Mouse (Mus musculus) activated CD4-positive, CD25-positive, alpha-beta regulatory T cell, adult 4 months (primary cell): Measurements from ENCODE around the gene Gbp2. TPM values are rescaled to one million over a fixed set of nuclear protein-coding genes. Genes with fewer than 3 reads are reported as not detected.

ENCODE experiments used
- polyA plus RNA-seq, 2 experiments: library from polyadenylated mRNA; unstranded; fragments of 100-300 nt; shearing (Covaris generic); gene quantifications; one replicate each; pipeline ENCODE4 v1.2.1; 2017

The Gbp2 gene
- polyA plus RNA-seq, 2 experiments from 2014 or later = 109 to 135 TPM

Other genes with a start within 250 kb of the Gbp2 start
- 10 to 100 TPM; 21.1 to 26.6 TPM for gene Pdlim5, start 224.9 kb upstream of the Gbp2 start, polyA plus RNA-seq
- gene Gbp5, start 126.6 kb upstream of the Gbp2 start, polyA plus RNA-seq = 10 to 100 TPM; 10.1 to 14.4 TPM
- 100 to 1,000 TPM; 226 to 256 TPM for gene Gbp7, start 90.3 kb upstream of the Gbp2 start, polyA plus RNA-seq
- 100 to 1,000 TPM in 1 of 2 experiments, 10 to 100 TPM in 1; 91.5 to 108 TPM for gene Gbp3, start 60.6 kb upstream of the Gbp2 start, polyA plus RNA-seq
- gene Gbp2b, start 25.8 kb upstream of the Gbp2 start, polyA plus RNA-seq = 10 to 100 TPM; 18.4 to 57.3 TPM
- 1 to 10 TPM; 5.2 TPM for gene Kyat3, start 80.4 kb downstream of the Gbp2 start, polyA plus RNA-seq
- 10 to 100 TPM; 58.6 to 67.4 TPM for gene Gtf2b, start 144.4 kb downstream of the Gbp2 start, polyA plus RNA-seq